Mouse (Mus musculus): ENCODE data around the gene Grin2c. TPM values are rescaled to one million over a fixed set of nuclear protein-coding genes. Genes with fewer than 3 reads are reported as not detected.

Grin2c gene
- polyA plus RNA-seq (2017; shearing (Covaris generic)) = not detected

GRCm38 (mm10) chr11:115267061-115267883 is at the start of gene Grin2c:
Gene Grin2c (minus strand): TSS chr11:115267243.
- no peak for ATAC-seq

GRCm38 (mm10) chr11:115314249-115314648 is 47.2 kb upstream of the Grin2c start:
- no peak for ATAC-seq

GRCm38 (mm10) chr11:115308781-115309180 is 41.7 kb upstream of the Grin2c start:
- no peak for ATAC-seq

GRCm38 (mm10) chr11:115306863-115307262 is 39.8 kb upstream of the Grin2c start, which contains the start of gene Otop2:
Gene Otop2 (plus strand): TSS chr11:115307163.
- ATAC-seq = no peak

- ATAC-seq = no peak
These were observed 36.1 kb upstream of the Grin2c start for GRCm38 (mm10) chr11:115303167-115303566.

- no peak for ATAC-seq
These were observed 34.3 kb upstream of the Grin2c start for GRCm38 (mm10) chr11:115301351-115301750.

- no peak for ATAC-seq
These were observed 33.7 kb upstream of the Grin2c start for GRCm38 (mm10) chr11:115300745-115301144.

GRCm38 (mm10) chr11:115298160-115298559 is 31.1 kb upstream of the Grin2c start:
- no peak for ATAC-seq

- peak; percentile 93 for ATAC-seq
These were observed 30.3 kb upstream of the Grin2c start, which contains the start of gene Fads6 for GRCm38 (mm10) chr11:115297214-115297826. Gene Fads6 (minus strand): TSS chr11:115297663.

GRCm38 (mm10) chr11:115296471-115297210 is 29.6 kb upstream of the Grin2c start:
- ATAC-seq = peak; percentile 14

GRCm38 (mm10) chr11:115295939-115296338 is 28.9 kb upstream of the Grin2c start:
- no peak for ATAC-seq

GRCm38 (mm10) chr11:115292631-115293375 is 25.8 kb upstream of the Grin2c start:
- ATAC-seq = no peak

- no peak for ATAC-seq
These were observed 24.5 kb upstream of the Grin2c start for GRCm38 (mm10) chr11:115291503-115291902.

GRCm38 (mm10) chr11:115290919-115291318 is 23.9 kb upstream of the Grin2c start:
- no peak for ATAC-seq

GRCm38 (mm10) chr11:115290314-115290713 is 23.3 kb upstream of the Grin2c start:
- ATAC-seq = no peak

- ATAC-seq = no peak
These were observed 22.8 kb upstream of the Grin2c start for GRCm38 (mm10) chr11:115289885-115290284.

GRCm38 (mm10) chr11:115288305-115288704 is 21.3 kb upstream of the Grin2c start:
- ATAC-seq = no peak

- no peak for ATAC-seq
These were observed 20.3 kb upstream of the Grin2c start for GRCm38 (mm10) chr11:115287386-115287785.

GRCm38 (mm10) chr11:115286201-115286993 is 19.4 kb upstream of the Grin2c start:
- ATAC-seq = no peak

- ATAC-seq = no peak
These were observed 18.2 kb upstream of the Grin2c start for GRCm38 (mm10) chr11:115285282-115285681.

GRCm38 (mm10) chr11:115283891-115284620 is 17.0 kb upstream of the Grin2c start:
- ATAC-seq = no peak

Measured in inflammation-experienced regulatory T-cells, adult 6 months (primary cell).